Mouse (Mus musculus): Measurements from ENCODE around the gene Txndc12. TPM values are rescaled to one million over a fixed set of nuclear protein-coding genes. Genes with fewer than 3 reads are reported as not detected.

Txndc12 gene
- total and polyA plus RNA-seq, 3 experiments = 15.7 to 30.0 (median 29.2) TPM

DNA sequence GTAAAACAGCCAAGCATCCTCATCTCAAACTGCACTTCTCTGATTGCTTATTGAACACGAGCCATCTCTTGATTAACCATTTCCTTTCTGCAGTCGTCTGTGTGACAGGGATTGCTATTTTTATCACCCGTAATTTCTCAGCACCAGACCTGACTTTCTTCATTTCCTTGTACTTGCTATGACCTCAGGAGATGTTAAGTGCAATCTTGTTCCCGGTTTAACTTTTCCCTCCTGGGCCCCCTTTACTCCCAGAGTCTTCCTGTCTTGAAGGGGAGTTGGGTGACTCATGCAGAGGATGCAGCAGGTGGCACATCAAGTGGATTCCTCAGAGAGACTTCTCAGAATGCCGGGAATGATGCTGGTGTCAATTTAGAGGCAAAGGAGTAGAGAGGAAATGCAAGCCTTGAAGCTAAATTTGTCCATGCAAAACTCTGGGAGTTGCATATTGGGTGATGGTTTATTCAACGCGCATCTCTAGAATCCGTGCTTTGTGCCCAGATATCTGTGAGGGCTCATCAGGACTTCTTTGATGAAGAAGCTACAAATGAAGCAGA, 75.5 kb downstream of the Txndc12 start:
- H3K27ac ChIP-seq = no peak overlapping the region
- H3K9ac ChIP-seq (ENCODE audit: low read depth, low read length) = no peak overlapping the region
- H3K36me3 ChIP-seq (ENCODE audit: control insufficient read depth, insufficient read depth, low read length) = no peaks in the 10 kb centered on the region
- H3K79me2 ChIP-seq (replicated peaks; ENCODE audit: control insufficient read depth, insufficient read depth, low read length) = no peaks in the 10 kb centered on the region
- TF ChIP-seq EP300 (IDR thresholded peaks at IDR 0.05; ENCODE audit: insufficient read depth, low read depth, low read length) (no peak), POLR2A (IDR thresholded peaks at IDR 0.05; ENCODE audit: insufficient read depth, low read depth, low read length) (no peak), CTCF (IDR thresholded peaks at IDR 0.05) (no peak)
- H3K27me3 ChIP-seq (ENCODE audit: control insufficient read depth, insufficient read depth, low read length) = no peaks in the 10 kb centered on the region
- peaks cover under 1% of the 10 kb centered on the region; the same call in 1 of the 2 replicates for H3K4me1 ChIP-seq (ENCODE audit: control insufficient read depth, insufficient read depth, low read length)
- H3K4me3 ChIP-seq = no peak overlapping the region
- DNase-seq = no peak
- intact Hi-C loops (cut with DNase I) = no loop called here
- 24% methylated on average over 8 of the region's 8 CpGs for WGBS

Other genes with a start within 250 kb of the Txndc12 start
- gene Cc2d1b, start 214.7 kb upstream of the Txndc12 start, total RNA-seq (2021) = 10 to 100 TPM; 13.5 to 13.7 TPM
- gene Cc2d1b, start 214.7 kb upstream of the Txndc12 start, polyA plus RNA-seq (2012; rRNA removed) = 13.4 and 16.7 TPM in 2 replicates
- under 1 TPM; 0.26 to 0.36 TPM for gene 3110021N24Rik, start 115.0 kb upstream of the Txndc12 start, total RNA-seq (2021)
- 0.10 and 0.12 TPM in 2 replicates for gene 3110021N24Rik, start 115.0 kb upstream of the Txndc12 start, polyA plus RNA-seq (2012; rRNA removed)
- gene Zfyve9, start 53.8 kb upstream of the Txndc12 start, total RNA-seq (2021) = 10 to 100 TPM; 25.2 to 29.9 TPM
- gene Zfyve9, start 53.8 kb upstream of the Txndc12 start, polyA plus RNA-seq (2012; rRNA removed) = 5.1 and 8.4 TPM in 2 replicates
- gene Btf3l4, start 987 bp upstream of the Txndc12 start, total RNA-seq (2021) = 10 to 100 TPM; 70.1 to 78.1 TPM
- 18.5 and 33.8 TPM in 2 replicates for gene Btf3l4, start 987 bp upstream of the Txndc12 start, polyA plus RNA-seq (2012; rRNA removed)
- gene Kti12, start 13.2 kb downstream of the Txndc12 start, total RNA-seq (2021) = 10 to 100 TPM; 20.3 to 23.3 TPM
- gene Kti12, start 13.2 kb downstream of the Txndc12 start, polyA plus RNA-seq (2012; rRNA removed) = 22.9 and 29.7 TPM in 2 replicates
- gene A730015C16Rik, start 14.0 kb downstream of the Txndc12 start, total RNA-seq (2021) = not detected
- 0.15 TPM in 1 of 2 replicates, not detected in the other for gene A730015C16Rik, start 14.0 kb downstream of the Txndc12 start, polyA plus RNA-seq (2012; rRNA removed)
- gene Rab3b, start 44.5 kb downstream of the Txndc12 start, total RNA-seq (2021) = 1 to 10 TPM in 1 of 2 experiments, under 1 TPM in 1; 0.63 to 1.3 TPM
- gene Rab3b, start 44.5 kb downstream of the Txndc12 start, polyA plus RNA-seq (2012; rRNA removed) = 6.2 and 6.6 TPM in 2 replicates
- gene Nrd1, start 166.1 kb downstream of the Txndc12 start, total RNA-seq (2021) = 100 to 1,000 TPM; 133 to 145 TPM
- 69.9 and 146 TPM in 2 replicates for gene Nrd1, start 166.1 kb downstream of the Txndc12 start, polyA plus RNA-seq (2012; rRNA removed)

Measured in heart, adult 2 months (tissue).